Mouse (Mus musculus) thymus, adult 18-20 months (tissue): Measurements from ENCODE around the gene Marcksl1.
"Not testable (repeated sequence)": the region's sequence is repeated elsewhere in the genome, so short reads cannot be mapped to it uniquely, and the experiment has no call there.

Experiments
- DNase-seq, 2 experiments: peaks; one replicate each; pipeline ENCODE4 v3.0.0; 2022; ENCODE audit warnings: mixed read lengths in 2 of 2

Marcksl1 gene

DNA sequence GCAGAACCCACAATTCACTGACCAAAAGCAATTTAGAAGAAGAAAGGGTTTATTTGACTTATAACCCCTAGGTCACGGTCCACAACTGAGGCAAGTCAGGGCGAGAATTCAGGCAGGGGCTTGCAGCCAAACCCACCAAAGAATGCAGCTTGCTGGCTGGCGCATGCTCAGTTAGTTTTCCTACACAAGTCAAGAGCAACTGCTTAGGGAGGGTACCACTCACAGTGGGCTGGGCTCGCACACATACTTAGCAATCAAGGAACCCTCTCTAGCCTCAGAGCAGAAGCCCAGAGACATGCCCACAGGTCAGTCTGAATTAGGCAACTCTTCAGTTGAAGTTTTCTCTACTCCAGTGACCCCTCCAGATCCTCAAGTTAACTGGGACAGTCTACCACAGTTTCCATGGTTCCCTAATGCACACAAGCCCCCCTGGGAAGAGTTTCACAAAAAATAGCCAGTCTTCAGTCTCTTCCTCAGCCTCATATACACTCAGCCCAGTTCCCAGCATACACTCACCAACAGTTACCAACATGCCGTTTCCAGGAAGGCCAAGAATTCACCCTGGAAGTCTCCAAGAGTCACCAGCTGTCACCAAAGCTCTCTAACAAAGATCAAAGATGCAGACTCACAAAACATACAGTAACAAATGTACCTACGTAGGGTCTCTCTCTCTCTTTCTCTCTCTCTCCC, 2.5 kb upstream of the Marcksl1 start:
- DNase-seq = no peak

DNA sequence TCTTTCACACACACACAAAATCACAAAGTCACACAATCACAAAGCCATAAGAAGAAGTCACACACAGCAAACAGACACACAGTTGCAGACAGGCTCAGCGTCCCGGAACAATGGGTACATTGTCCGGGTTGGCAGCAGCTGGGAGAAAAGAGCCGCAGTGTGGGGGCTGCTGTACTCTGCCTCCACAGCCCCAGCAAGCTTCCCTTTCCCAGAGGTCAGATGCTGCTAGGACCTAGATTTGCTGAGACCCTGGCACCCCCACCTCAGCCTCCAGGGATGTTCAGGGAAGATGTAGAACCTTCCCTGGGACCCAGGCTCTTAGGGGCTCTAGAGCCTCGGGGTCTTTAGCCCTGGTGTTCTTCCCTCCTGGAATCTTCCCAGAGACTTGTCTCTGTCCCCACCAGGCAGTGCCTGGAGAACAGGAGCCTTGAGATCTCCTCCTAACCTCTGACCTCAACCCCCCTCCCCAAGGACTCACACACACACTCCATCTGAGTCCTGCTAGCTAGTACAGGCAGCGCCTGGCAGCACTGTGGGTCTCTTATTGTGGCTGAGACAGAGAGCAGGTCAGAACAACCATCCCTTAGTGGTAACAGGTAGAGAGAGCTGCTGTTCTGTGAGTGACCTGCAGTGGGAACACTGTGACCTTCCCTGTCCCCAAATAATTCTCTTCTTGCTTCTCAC, 1.8 kb upstream of the Marcksl1 start:
- DNase-seq = no peak

DNA sequence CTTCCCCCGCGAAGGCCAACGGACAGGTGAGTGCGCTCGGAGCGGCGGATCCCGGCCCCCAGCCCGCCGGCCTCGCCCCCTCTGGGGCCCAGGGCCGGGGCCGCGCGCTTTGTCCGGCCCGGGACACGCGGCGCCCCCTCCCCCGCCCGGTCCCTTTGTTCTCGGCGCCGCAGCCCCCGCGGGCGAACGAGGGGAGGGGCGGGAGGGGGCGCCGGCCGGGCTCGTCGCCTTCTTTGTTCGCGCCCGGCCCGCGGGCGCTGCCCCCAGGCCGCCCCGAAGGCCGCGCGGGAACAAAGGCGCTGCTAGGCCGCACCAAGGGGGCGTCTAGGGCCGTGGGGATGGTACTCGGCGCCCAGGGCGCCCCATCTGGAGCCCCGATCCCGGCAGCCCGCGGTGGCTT, 510 bp downstream of the Marcksl1 start:
- no peak for DNase-seq

GRCm38 (mm10) chr4:129514300-129514898, 1.0 kb downstream of the Marcksl1 start:
- peak; percentile 40 to 55 for DNase-seq

DNA sequence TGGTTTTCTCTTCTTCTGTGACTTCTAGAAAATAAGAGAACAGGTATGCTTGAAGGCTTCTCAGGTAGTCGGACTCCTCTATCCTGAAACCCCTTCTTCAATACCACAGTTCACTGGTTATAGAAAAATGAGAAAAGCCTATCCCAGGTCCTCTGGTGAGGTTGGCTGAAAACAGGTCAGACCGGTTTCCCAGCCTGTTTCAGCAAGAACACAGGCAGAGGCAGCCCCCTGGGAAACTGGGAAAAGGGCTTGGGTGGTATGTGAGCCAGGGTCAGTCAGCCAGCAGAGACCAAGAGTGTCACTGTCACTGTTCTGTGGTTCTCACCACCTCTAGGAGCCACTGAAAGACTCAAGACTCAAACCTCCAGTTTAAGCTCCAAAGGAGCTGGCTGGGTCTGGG, 3.5 kb downstream of the Marcksl1 start:
- no peak for DNase-seq

- DNase-seq = no peak
These were observed 5.1 kb downstream of the Marcksl1 start for GRCm38 (mm10) chr4:129518519-129518918.

DNA sequence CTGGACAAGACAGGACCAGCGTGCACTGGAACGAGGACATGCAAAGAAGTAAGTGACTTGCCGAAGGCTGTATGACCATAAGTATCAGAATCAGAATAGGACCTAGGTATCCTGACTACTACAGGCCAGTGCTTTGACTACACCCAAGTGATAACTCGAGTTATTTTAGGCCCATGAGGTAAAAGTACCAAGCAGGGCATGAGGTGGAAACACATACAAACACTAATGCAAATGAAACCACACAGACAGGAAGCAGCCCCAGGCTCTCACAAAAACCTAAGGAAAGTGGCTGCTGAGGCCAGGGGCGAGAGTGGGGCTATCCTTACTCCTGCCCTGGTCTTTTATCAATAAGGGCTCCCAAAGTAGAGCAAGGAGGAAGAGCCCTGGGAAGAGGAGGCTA, 12.0 kb downstream of the Marcksl1 start:
- no peak for DNase-seq

DNA sequence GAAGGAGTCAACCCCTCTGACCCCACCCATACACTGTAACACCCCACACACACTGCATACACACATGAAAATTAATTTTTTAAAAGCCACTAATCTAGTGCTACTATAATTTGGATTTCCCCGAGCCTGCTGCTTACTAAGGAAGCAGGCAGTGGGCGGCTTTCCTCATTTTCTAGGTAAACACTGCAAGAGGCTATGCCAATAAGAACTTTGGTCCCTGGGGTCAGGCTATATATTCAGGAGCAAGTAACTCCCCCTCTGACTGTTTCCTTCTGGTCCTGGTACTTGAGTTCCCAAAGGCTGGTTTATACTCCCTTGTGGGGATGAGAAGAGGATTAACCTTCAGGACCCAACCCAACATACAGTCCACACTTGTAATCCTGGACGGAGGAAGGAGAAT, 12.5 kb downstream of the Marcksl1 start:
- no peak for DNase-seq

GRCm38 (mm10) chr4:129528901-129529300, 15.5 kb downstream of the Marcksl1 start:
- DNase-seq = not testable (repeated sequence)

DNA sequence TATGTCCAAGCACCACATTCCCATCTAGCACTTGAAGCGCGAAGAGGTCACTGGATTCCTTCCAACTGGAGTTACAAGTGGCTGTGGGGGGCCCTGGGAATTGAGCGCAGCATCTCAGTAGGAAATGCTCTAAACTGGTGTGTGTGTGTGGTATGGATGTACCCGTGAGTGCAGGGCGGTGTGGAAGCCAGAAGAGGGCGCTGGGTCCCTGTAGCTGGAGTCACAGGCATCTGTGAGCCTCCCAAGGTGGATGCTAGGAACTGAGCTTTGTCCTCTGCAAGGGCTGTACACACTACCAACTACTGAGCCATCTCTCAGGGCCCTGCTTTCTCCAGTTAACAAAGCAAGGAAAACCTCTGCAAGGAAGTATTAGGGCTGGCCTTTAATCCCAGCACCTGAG, 26.6 kb downstream of the Marcksl1 start:
- peak; percentile 25 to 44 for DNase-seq

DNA sequence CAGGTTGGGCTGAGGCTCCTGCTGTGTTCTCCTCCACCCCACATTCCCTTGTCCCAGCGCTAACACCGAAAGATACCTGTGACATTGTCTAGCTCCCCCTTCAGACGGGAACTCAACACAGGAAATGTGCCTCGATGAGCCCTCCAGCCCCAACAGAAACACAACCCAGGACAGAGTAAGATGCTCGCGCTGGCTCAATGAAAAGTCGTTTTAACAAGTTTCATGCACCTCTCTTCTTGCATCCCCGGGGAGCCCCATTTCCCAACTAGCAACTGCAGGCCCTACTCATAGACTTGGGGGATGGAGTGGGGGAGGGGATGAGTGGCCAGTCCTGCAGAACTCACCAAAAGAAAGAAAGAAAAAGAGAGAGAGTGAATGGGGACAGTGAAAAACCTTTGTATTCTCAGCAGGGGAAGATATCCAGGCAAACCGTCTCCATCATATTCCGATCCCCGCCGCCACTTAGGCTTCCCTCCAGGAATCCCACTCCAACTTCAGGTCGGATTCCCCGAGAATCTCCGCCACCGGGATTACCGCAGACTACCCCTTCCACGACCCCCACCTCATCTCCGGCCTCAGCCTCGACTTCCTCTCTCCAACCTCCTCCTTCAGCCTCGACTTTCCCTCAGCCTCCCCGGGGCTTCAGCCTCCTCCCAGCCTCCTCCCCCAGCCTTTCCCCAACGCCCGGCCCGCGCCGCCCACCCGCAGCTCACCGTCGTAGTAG, 28.6 kb downstream of the Marcksl1 start:
- DNase-seq = peak; percentile 17 to 56

GRCm38 (mm10) chr4:129542592-129543141, 29.3 kb downstream of the Marcksl1 start, which contains the start of gene Hdac1:
Hdac1 (minus strand) TSS chr4:129542713.
- DNase-seq = peak; percentile 96 to 97

DNA sequence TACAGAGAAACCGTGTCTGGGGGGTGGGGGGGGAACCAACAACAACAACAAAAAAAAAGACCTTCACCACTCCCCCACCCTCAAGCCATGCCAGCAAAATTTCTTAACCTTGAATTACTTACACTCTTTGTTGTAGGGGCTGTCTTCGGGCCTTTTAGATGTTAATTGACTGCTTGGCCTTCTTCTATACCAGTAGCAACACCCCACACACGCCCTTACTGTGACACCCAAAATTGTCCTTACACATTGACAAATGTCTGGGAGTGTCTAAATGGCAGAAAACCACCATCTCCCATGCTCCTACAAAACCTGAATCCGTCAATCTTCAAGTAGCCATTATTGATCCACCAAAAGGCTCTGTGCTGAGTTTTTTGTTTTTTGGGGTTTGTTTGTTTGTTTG, 30.7 kb downstream of the Marcksl1 start:
- DNase-seq = no peak

DNA sequence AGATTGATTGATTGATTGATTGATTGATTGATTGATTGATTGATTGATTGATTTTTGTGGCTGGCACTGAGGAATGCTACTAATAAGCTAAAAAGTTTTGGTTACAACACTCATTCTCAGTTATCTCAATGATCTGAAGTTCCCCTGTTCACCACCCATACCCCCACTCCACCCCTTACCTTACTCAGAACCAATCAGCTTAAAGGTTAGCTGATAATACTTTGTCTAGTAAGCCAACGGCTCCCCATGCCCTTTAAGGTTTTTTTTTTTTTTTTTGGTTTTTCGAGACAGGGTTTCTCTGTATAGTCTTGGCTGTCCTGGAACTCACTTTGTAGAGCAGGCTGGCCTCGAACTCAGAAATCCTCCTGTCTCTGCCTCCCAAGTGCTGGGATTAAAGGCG, 34.2 kb downstream of the Marcksl1 start:
- not testable (repeated sequence) for DNase-seq

DNA sequence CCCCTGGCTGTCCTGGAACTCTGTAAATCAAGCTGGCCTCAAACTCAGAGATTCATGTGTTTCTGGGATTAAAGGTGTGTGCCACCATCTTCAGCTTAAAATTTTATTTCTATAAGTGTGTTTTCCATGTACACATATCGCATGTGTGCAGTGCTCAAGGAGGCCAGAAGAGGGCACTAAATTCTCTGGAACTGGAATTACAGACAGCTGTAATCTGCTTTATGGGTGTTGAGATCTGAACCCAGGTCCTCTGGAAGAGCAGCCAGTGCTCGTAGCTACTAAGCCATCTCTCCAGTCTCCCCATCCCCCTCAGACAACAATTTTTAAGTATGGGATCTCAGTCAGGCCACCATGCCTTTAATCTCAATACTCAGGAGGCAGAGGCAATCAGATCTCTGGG, 35.9 kb downstream of the Marcksl1 start:
- DNase-seq = peak in 1 of 2 experiments; percentile 55

- DNase-seq = no peak
These were observed 36.9 kb downstream of the Marcksl1 start for GRCm38 (mm10) chr4:129550295-129550694.

DNA sequence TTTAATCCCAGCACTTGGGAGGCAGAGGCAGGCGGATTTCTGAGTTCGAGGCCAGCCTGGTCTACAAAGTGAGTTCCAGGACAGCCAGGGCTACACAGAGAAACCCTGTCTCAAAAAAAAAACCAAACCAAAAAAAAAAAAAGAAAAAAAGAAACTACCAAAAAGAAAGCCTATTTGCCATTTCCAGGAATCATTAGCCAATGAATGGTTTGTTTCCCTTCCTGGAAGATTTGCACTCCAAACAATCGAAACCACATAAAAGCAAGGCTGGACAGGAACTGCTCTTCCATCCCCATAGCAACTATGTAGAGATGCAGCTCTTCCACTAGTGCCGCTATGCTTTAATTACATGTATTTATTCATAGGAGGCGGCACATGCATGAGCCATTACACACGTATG, 41.1 kb downstream of the Marcksl1 start:
- not testable (repeated sequence) for DNase-seq

GRCm38 (mm10) chr4:129555421-129555861, 42.1 kb downstream of the Marcksl1 start:
- DNase-seq = peak in 1 of 2 experiments; percentile 39

DNA sequence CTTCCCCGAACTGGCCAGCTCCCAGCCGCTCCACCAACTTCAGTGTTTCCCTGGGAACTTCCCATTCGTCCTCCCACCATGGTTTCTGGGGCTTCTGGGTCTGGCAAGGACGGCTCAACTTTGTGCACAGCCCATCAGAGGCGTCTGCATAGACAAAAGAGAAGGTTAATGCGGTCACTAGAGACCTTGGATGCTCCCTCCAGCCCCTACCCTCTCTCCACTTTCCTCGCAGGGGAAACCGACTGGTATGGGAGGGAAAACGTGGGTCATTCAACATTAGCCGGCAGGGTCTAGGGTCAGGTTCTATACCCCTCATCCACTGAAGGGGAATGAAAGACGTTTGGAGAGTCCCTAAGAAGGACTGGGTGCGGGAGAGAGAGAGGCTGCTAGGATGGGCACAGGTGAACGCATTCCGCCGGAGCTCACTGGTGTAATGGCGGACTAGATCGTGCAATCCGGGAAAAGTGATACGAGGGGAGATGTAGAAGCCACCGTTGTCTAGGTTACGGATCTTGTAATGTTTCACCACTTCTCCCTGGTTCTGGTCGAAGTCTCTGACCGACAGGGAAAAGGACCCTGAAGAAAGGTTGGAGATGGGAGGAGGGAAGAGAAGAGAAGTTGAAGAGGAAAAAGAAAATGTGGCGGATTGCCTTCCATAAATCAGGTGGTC, 42.6 kb downstream of the Marcksl1 start:
- DNase-seq = peak in 1 of 2 experiments; percentile 31

- DNase-seq = peak; percentile 78 to 84
These were observed 43.3 kb downstream of the Marcksl1 start for GRCm38 (mm10) chr4:129556532-129557223.

- DNase-seq = peak in 1 of 2 experiments; percentile 32
These were observed 44.0 kb downstream of the Marcksl1 start for GRCm38 (mm10) chr4:129557256-129557808.
